Mouse (Mus musculus) mouse trophoblast stem cell (cell line): Measurements from ENCODE around the gene Dgkz.

Experiments used
- in situ Hi-C, 2 experiments: fragments of 300-500 bp; cut with MseI, MboI; formaldehyde crosslinking; loops; 2 replicates in 1 of 2; 3 replicates in 1 of 2; pipeline ENCODE4 v1.15.1; 2025

The Dgkz gene

DNA sequence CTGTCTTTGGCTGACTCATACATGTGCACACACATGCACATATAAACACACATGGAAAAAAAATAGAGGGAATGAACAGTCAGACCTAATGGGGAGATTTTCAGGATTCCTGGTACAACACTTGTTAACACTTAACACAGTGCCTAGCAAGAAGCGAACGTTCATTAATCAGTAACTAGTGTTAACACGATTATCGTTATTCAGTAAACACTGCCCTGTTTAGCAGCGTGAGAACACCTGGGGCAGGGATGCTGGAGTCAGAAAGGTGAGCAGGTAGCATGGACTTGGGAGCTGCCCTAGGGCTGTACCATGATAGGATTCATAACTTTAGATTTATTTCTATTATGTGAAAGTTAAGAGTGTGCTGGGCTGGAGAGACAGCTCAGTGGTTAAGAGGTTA lies 20.3 kb upstream of the Dgkz start:
- in situ Hi-C loops: no loop called here

DNA sequence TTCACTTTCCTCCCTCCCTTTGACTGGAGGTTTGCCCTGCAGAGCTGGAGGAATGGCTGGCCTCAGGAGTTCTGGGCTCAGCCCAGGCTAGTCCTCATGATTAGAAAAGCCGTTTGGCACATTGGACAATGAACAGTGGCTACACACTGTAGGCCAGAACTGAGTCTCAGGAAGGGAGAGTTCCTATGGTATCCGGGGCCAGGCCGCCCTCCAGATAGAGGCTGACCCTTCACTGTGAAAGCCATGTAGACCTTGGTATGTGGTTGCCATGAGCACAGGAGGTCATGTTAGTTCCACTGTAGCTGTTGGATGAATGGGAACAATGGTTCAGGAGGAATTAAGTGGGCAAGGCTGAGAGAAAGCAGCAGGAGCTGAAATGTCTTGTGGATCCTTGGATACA lies 17.7 kb upstream of the Dgkz start:
- in situ Hi-C loops: no loop called here

DNA sequence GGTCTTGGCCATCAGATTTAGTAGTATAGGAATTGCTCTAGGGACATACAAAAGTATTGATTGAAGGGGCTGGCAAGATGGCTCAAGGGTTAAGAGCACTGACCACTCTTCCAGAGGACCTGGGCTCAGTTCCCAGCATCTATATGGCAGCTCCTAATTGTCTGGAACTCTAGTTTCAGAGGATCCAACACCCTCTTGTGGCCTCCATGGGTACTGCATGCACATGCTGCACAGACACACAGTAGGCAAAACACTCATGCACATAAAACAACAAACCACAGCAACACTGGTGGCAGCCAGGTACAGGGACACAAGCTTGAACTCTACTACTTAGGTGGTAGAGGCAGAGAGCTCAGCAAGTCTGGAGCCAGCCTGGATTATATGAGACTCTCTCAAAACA lies 14.1 kb upstream of the Dgkz start:
- in situ Hi-C loops: loop anchor here (5.0 kb wide), 1 partner anchor 68 kb away; no protein-coding TSS in a partner anchor

DNA sequence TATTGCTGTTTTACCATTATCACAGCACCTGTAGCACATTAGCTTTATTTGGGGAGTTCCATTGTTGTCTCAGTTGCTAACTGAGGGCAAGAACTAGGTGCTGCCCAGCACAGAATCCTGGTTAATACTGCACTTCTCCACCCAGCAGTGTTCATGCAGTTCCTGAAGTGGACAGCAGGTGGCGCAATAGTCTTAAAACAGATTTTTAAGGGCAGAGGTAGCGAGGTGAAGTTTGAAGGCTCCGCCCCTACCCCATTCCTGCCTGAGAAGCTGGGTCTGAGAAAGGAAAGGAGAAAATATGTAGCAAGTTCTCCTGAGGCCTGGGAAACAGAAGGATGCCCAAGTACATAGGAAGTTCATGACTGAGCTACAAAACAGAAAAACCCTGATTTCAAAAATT lies 11.9 kb upstream of the Dgkz start:
- in situ Hi-C loops: loop anchor here (5.0 kb wide), 1 partner anchor 70 kb away; no protein-coding TSS in a partner anchor

DNA sequence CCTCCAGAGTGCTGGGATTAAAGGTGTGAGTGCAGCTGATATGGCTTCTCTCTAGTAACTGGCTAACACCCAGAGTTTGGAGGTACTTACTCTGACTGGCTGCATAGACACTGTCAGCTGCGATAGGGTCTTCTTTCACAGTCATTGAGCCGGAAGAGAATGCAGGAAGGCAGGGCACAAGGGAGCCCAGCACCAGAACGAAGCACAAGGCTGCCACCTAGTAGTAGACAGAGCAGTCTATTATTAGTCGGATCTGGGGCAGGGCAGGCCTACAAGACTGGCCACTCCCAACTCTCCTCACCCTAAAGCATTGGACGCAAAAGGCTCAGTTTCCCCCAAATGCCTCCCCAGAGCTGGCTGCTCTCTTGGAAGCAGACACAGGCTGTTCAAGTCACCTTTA lies 10.4 kb upstream of the Dgkz start:
- in situ Hi-C loops: loop anchor here (5.0 kb wide), 1 partner anchor 71 kb away; no protein-coding TSS in a partner anchor

DNA sequence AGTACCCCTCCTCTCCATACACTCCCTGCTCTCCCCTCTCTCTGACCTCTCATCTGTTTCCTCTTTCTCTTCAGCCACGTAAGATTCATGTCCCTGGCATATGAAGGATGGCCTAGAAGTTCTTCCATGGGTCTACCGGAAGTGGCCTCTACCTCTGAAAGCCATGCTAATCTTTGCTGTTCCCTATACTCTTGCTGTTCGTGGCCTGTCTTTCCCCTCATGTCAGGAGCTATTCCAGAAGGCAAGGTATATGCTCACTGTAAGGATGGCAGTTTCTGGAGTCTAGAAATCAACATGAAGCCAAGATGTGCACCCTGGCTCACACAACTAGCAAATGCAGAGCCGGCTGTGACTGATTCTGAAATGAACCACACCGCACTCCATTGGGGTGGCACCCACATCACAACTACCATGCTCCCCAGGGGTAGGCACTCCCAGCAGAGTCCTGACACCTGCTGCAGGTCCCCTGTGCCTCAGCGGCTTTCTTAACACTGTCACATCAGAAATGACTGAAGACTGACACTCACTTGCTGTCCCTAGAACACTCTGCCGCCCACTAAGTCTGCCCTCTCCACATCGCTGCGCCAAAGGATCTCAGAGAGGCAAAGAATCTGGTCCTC lies 9.4 kb upstream of the Dgkz start:
- in situ Hi-C loops: loop anchor here (5.0 kb wide), 1 partner anchor 72 kb away; no protein-coding TSS in a partner anchor

DNA sequence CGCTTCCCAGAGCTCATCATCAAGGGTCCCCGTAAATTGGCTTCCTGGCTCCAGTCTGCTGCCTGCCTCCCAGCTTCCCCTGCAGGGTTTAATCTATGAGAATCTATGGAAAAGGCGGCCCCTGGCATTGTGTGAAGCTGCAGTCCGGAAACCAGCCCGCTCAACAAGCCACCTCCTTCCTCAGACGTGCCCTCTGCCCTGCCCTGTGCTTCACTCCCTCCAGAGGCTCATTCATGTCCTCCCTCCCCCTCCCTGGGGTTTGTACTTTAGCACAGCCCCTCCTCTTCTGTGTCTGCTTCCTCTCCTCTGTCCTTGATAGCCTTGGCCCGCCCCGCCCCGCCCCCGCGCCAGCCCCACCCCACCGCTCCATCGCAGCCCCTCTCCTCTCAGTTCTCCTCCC lies 8.8 kb upstream of the Dgkz start:
- in situ Hi-C loops: no loop called here

DNA sequence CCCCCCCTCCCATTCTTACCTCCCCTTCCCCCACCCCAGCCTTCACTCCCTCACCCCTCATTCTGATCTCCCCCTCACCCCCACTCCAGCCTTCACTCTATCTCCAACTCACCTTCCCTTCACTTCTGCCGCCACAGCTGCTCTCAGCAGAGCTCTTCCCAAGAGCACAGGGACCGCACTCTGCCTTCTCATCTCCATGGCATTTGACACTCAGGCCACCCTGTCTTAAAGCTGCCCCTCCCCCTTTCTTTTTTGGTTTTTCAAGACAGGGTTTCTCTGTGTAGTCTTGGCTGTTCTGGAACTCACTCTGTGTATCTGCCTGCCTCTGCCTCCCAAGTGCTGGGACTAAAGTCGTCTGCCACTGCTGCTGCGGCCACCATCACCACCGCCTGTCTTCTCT lies 5.2 kb upstream of the Dgkz start:
- in situ Hi-C loops: no loop called here

DNA sequence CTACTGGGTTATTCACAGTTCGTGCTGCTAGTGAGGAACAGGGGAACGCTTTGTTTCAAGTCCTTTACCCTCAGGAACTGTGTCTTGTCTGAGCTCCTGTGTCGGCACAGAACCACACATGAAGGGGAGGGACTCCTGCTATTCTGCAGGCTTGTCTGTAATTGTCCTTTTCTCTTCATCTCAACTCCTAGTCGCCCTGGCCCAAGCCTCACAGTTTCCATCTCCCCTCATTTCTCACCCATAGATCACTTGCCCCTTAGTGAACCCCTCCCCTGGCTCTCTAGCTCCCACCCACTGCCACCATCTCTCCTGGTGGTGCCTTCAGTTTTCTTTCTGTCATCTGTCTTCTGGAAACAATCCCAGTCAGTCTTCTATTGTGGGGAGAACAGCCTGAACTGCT lies 4.6 kb upstream of the Dgkz start:
- in situ Hi-C loops: no loop called here

DNA sequence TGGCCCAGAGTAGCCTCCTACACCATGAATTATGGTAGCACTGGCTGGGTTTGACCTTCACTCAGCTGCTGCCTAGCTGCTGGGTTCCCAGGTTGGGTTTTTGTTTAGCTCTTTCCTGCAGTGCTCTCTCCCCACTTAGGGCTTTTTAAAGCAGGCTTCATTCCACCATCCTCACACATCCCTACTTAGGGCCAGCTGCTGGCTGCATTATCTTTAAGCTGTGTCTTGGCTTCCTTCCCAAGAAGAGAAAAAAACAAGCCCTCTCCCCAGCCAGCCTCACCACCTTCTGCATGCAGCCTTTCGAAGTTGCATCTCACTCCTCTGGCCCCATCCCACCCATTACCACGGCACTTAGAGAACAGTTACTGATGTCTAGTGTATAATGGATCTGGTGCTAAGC lies 2.9 kb upstream of the Dgkz start:
- in situ Hi-C loops: no loop called here

DNA sequence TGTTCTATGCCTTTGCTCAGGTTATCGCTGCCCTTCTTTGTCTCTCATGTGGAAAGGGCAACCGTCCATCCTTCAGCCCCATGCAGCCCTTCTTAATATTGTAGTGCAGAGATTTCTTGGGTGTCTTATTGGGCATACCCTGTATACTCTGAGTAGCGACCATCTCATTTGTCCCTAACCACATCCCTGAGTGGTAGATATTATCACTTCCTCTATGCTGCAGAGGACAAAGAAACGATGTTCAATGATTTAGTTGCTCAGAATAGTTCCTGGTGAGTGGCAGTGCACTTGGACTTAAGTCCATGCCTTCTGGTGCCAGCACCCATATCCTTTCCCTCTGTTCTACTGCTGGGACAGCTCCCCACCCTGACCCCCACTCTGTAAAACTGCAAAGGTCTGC lies 2.3 kb upstream of the Dgkz start:
- in situ Hi-C loops: no loop called here

DNA sequence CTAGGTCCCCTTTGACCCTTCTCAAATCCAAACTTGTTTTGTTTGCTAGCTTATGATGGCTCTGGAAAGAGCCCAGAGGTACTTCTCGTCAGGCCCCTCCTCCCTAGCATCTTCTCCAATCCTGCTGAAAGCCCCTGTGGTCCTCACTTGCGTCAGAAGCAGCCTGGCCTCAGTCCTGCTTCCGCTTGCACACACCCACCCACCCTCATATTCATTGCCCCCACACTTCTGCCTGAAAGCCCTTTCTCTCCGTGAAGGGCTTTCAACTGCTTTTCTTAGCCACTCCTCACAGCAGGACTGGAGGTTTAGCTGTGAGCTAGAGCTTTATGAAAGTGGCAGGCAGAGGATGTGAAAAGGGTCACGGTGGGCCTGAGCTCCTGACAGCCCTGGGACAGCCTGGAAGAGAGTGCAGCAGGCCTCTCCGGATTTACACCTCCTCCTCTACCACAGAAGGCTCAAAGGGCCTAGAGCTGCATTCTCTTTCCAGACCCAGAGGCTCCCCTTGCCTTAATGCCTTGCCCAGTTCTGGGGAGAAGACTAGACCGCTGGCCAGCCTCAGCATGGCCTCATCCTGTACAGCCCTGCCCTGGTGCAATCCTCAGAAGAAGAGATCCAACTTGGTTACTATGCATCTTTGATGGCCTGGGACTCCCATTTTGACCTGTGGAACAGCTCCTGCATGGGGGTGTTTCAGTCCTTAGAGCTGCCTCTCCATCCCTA lies 2.1 kb downstream of the Dgkz start:
- in situ Hi-C loops: no loop called here

DNA sequence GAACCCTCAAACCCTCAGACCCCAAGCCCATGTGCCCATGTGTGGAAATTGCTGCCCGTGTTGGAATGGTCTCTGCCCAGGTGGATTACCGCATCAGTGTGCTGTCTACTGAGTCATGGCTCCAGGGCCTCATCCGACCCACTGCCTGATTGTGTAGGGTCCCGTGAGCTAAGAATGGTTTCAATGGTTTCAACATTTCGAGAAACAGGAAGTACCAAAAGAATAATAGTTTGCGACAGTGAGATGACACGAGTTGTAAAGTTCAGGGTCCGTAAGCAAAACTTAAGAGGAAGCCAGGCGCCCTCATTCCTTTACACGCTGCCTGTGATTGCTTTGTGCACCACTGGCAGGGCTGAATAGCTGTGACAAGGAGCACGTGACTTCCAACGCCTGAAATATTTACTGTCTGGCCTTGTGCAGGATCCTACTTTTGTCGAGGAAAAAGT lies 3.5 kb downstream of the Dgkz start:
- in situ Hi-C loops: no loop called here

DNA sequence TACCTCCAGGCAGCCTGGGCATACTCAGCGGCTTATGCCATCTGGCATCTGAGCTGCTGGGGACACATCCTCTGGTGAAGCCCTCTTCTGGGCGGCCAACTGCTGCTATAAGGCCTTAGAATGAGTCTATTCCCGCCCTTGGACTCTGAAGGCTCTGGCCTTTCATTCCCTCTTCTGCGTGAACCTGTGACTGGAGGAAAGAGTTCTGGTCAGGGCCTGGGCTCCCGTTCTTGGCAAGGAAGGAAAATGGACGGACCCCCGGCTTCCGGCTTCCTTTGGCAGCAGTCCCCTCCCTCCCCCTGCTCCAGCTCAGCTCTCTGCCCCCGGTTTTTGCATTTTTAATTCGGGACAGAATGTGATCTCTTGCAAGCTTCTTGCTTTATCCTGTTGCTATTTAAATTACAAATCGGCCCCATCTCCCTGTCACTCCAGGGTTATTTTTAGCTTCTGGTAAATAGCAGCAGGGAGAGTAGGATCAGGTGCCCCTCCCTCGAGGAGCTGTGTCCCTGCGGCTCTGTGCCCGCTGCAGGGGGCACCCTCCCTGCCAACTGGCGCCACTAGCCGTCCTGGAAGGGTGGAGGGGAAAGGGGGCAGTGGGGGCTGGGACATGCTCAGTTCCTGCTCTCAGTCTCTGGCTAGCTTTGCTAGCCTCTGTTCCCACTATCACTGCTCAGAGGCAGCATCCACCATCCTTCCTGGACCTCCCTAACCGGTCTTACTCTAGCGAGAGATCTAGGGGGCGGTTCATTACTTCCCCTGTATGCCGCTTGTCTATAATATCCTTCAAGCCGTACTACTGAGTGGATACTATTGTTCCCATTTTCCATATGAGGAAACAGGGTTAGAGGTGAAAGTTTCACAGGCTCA lies 4.2 kb downstream of the Dgkz start:
- in situ Hi-C loops: no loop called here

DNA sequence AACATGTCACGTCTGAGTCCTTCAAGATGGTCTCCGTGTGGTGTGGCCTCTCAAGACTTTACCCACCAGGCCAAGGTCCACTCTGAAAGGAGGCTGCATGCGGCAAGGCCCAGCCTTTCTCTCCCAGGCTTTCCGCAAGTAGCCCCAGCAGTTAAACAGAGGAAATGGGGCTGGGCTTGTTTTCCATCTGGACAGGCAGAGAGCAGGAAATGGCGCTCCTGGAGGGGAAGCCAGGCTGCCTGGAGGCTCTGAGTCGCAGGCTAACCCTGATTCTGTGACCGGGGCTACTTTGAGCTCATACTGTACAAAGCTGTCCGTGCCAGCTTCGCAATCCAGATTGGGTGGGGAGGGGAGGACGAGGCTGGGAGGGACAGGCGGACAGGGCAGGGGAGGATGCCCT lies 7.7 kb downstream of the Dgkz start:
- in situ Hi-C loops: no loop called here

DNA sequence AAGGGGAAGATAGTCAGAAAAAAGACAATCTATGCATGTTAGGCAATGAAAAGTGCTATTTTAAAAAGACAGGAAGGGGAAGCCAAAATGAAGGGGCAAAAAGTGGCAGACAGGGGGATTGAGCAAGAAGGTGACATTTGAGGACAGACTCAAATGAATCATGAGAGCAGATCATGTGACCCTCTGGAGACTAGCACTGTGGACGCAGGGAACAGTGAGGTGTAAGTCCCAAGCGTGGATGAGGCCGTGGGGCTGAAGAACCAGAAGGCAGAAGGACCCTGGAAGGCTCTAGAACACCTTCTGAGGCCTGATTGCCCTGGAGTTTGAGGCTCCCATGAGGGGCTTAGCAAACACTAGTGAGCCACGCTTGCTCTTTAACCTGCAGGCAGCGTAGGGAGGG lies 9.3 kb downstream of the Dgkz start:
- in situ Hi-C loops: no loop called here

DNA sequence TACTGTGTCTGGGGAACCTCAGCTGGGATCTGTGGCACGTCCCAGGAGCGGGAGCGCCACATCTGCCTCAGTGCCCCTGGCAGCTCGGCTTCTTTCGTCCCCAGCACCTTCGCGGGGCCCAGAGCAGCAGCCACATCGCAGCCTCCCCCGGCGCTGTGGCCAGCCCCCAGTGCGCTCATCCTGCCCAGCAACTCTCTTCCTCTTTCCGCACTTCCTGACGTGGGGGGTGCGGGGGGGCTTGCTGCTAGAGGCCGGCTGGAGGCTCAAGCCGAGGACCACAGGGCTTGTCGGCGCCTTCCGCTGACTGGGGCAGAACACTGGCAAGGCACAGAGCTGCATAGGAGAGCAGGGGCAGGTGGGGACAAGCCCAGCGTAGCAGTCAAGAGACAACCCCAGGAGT lies 10.2 kb downstream of the Dgkz start:
- in situ Hi-C loops: no loop called here

DNA sequence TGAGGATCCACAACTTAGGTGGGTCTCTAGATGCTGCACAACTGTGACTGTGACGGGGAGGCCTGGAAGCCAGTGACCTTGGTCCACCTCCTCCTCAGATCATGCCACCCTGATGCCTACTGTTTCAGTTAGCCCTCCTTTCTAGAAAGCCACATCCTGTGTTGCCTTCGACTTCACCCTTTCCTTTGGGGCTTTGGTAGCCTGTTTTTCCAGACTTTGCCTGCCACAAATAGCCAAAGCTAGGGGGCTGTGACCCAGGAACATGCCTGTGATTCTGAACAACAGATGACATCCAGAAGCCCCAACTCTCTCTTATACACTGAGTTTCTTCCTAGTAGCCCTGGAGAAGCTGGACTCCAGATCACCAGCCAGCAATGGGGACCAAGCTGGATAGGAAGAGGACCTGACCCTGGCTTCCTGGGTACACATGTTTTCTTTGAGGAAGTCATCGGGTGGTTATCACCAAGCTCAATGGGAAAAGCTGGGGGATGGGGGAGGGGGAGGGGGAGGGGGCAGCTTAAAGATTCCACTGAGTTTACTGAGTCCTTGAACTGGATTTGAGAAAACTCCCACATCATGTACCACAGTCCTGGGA lies 11.0 kb downstream of the Dgkz start:
- in situ Hi-C loops: no loop called here

DNA sequence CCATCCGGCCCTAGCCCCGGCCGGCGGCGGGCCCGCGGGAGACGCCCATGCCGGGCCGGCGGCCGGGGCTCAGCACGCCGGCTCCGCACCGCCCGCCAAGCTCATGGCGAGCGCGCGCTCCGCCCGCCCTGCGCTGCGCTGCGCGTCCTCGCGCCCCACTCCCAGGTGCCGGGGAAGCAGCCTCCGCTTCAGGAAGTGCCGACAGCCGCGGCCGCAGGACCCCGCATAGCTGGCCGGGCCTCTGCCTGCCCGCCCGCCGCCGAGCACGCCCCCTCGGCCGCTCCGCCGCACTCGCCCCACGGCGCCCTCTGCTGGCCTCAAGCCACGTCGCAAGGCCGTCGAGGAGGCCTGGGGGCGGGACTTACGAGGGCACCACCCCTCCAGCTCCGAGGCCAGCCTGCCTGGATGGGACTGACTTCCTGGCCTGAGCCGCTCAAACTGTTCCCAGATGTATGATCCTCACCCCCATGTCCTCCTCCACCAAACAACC lies 12.2 kb downstream of the Dgkz start:
- in situ Hi-C loops: no loop called here

DNA sequence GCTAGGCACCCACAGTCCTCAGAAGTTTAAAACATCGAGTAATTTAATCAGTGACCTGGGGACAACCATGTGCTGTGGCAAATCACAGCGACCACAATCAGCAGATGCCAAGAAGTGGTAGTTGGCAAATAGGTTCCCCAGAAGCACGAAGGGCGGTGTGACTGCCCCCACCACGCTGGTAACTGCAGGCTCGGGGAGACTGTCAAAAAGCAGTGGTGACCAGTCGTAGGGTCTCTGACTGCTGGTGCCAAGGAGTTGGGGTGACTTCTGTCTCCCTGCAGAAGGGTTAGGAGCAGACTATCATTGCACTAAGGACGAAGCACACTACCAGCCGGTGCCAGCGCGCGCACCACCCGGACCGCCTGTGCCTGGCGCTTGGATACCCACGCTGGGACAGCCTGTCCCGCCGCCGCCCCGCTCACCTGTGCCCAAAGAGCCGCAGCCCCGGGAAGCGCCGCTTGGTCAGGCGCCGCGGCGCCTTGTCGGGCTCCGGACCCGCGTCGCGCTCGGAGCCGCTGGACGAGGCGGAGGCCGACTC lies 12.7 kb downstream of the Dgkz start:
- in situ Hi-C loops: no loop called here

DNA sequence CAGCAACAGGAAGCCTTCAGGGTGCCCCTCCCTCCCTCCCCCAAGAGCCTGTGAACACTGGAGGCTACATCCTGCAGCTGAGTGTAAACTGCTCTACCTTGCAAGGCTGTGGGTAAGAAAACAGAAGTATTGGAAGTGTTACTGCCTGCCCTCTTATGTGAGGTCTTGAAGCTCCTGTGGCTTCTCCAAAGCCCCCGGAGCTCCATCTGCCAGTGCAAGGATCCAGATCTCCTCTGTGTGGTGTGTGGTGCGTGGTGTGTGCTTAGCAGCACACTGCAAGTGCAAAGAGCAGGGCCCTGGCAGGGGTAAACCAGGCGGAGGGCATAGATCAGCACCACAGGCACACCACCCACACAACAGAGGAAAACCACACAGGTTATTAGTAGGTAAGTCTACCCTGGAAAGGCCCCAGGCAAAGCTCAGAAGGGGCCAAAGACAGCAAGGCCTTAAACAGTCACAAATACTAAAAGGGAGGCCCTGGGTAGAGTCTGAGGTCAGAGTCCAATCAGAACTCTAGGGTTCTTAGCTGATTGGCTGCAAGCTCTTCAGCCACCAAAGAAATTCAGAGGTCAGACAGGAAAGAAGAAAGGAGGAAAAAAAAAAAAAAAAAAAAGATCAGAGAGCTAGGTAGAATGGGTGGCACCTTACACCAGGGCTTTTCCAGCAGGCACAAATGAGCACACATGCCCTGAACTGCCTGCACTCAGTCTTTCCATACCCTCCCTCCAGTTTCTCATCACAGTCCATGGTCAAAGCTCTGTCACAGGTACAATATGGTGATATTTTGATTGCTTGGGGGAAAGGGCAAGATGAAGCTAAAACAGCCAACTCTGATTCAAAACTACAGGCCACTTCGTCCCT lies 13.5 kb downstream of the Dgkz start:
- in situ Hi-C loops: no loop called here
